Mouse (Mus musculus) limb, embryonic 11.5 days (tissue): ENCODE data around the gene Zfp36l1. TPM values are rescaled to one million over a fixed set of nuclear protein-coding genes. Genes with fewer than 3 reads are reported as not detected.

Source experiments
- ATAC-seq: fragments of 200-750 bp; cut with Nextera tagmentation; 2 replicates; pipeline ENCODE4 v1.8.0; 2017; ENCODE audit warnings: low read depth; ENCODE audit not compliant: insufficient number of reproducible peaks, low FRiP score, low TSS enrichment
- DNase-seq: peaks from one replicate; pipeline ENCODE4 v3.0.0-alpha.2; 2015; ENCODE audit warnings: low spot score
- H3K27ac ChIP-seq: fragments of 300-500 bp; sonication (generic); replicated peaks from 2 replicates; pipeline ENCODE4 v1.5.1; 2014; ENCODE audit warnings: low read depth, mild to moderate bottlenecking, low read length
- H3K27me3 ChIP-seq: fragments of 300-500 bp; sonication (generic); 2 replicates; pipeline ENCODE4 v1.6.1; 2014; ENCODE audit warnings: mild to moderate bottlenecking, low read length, mixed read lengths; ENCODE audit not compliant: control insufficient read depth, insufficient read depth
- H3K36me3 ChIP-seq: fragments of 300-500 bp; sonication (generic); 2 replicates; pipeline ENCODE4 v1.6.1; 2014; ENCODE audit warnings: mild to moderate bottlenecking, low read length, moderate library complexity, mixed read lengths; ENCODE audit not compliant: control insufficient read depth, insufficient read depth
- H3K4me1 ChIP-seq: fragments of 300-500 bp; sonication (generic); 2 replicates; pipeline ENCODE4 v1.6.1; 2014; ENCODE audit warnings: low read length, mixed read lengths; ENCODE audit not compliant: control insufficient read depth, insufficient read depth
- H3K4me2 ChIP-seq: fragments of 300-500 bp; sonication (generic); 2 replicates; pipeline ENCODE4 v1.6.1; 2014; ENCODE audit warnings: low read depth, mild to moderate bottlenecking, moderate library complexity; ENCODE audit not compliant: severe bottlenecking
- H3K4me3 ChIP-seq: fragments of 300-500 bp; sonication (generic); 2 replicates; pipeline ENCODE4 v1.5.1; 2014; ENCODE audit warnings: low read depth, low read length
- H3K9ac ChIP-seq: fragments of 300-500 bp; sonication (generic); 2 replicates; pipeline ENCODE4 v1.6.1; 2014; ENCODE audit warnings: mild to moderate bottlenecking, low read length
- H3K9me3 ChIP-seq: fragments of 300-500 bp; sonication (generic); 2 replicates; pipeline ENCODE4 v1.6.1; 2016; ENCODE audit warnings: low read length; ENCODE audit not compliant: control insufficient read depth
- WGBS: fragments of 180-500 bp; shearing (Covaris S2); extraction: QIAGEN DNeasy Blood & Tissue Kit; methylation state at CpG from one replicate; pipeline ENCODE4 v1.1.7; 2014; 5-methylcytosine and 5-hydroxymethylcytosine counted together
- polyA plus RNA-seq: library from polyadenylated mRNA; unstranded; fragments of >200 nt; fragmentation: Nextera tagmentation; extraction: Ambion mirVana; gene quantifications from 2 replicates; pipeline ENCODE4 v1.2.1, GENCODE M21; 2014

Zfp36l1 gene
- polyA plus RNA-seq, 1 experiment from 2014 or later = 140 TPM

DNA sequence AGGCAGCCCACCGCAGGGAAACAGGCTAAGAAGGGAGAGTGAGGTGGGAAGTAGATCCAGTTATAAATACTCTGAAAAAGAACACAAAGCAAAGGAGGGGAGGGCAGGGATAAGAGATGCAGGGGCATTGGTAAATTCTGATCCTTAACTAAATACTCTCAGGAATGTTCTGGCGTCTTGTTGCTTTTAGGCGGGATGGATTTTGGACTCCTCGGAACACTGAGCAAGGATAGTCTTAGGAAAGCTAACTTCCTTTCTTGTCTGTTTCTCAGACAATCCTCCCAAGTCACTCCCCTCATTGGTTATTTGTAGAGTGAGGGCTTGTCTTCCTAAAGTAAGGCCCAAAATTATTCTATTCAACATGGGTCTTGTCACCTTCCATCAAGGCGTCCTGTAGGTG, 12.5 kb upstream of the Zfp36l1 start:
- H3K27ac ChIP-seq = no peak overlapping the region; the same call in 1 of the 2 replicates
- H3K4me2 ChIP-seq = no peak overlapping the region
- peaks cover 14% of the 10 kb centered on the region for H3K4me1 ChIP-seq
- DNase-seq = no peak
- 96% methylated on average over 5 of the region's 5 CpGs for WGBS
- H3K4me3 ChIP-seq = no peak overlapping the region
- no peaks in the 10 kb centered on the region for H3K9me3 ChIP-seq
- no peak overlapping the region for H3K9ac ChIP-seq
- no peaks in the 10 kb centered on the region for H3K36me3 ChIP-seq
- ATAC-seq = no peak
- H3K27me3 ChIP-seq = no peaks in the 10 kb centered on the region

DNA sequence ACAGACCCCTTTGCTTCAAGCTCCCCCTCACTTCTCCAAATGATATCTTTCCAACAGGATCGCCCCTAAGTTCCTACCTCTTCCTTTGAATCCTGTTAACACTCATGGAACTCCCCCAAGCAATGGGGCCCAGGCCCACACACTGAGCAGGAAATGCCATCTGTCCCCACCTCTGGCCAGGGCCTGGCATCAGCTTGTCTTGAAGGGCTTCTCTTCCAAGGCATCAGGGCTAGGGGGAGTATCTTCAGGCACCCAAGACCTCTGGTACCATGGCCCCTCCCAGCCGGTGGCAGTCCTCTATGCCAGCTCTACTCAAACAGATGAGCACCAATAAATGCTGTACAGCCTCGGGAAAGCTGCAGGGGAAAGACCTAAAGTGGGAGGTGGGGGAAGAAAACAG, 11.9 kb upstream of the Zfp36l1 start:
- H3K4me2 ChIP-seq = no peak overlapping the region
- no peaks in the 10 kb centered on the region for H3K9me3 ChIP-seq
- 68% methylated on average over 3 of the region's 3 CpGs for WGBS
- DNase-seq (no peak), ATAC-seq (no peak)
- H3K4me1 ChIP-seq = peaks cover 8% of the 10 kb centered on the region
- no peak overlapping the region; the same call in 1 of the 2 replicates for H3K27ac ChIP-seq
- H3K9ac ChIP-seq = no peak overlapping the region
- H3K4me3 ChIP-seq = no peak overlapping the region
- no peaks in the 10 kb centered on the region for H3K27me3 ChIP-seq
- no peaks in the 10 kb centered on the region for H3K36me3 ChIP-seq

- no peak overlapping the region for H3K9ac ChIP-seq
- no peaks in the 10 kb centered on the region for H3K36me3 ChIP-seq
- no peaks in the 10 kb centered on the region for H3K27me3 ChIP-seq
- H3K4me1 ChIP-seq = 0 out of 2 replicates have a peak, but pooled peaks cover 3% of the 10 kb centered on the region
- DNase-seq = no peak
- no peak overlapping the region for H3K27ac ChIP-seq
- H3K9me3 ChIP-seq = no peaks in the 10 kb centered on the region
- H3K4me3 ChIP-seq = no peak overlapping the region
- WGBS = 59% methylated on average over 3 of the region's 3 CpGs
- ATAC-seq = no peak
- no peak overlapping the region for H3K4me2 ChIP-seq
These were observed 11.4 kb upstream of the Zfp36l1 start for GRCm38 (mm10) chr12:80124211-80124610.

- no peak for DNase-seq
- no peak for ATAC-seq
These were observed 10.5 kb upstream of the Zfp36l1 start for GRCm38 (mm10) chr12:80123227-80123803.

DNA sequence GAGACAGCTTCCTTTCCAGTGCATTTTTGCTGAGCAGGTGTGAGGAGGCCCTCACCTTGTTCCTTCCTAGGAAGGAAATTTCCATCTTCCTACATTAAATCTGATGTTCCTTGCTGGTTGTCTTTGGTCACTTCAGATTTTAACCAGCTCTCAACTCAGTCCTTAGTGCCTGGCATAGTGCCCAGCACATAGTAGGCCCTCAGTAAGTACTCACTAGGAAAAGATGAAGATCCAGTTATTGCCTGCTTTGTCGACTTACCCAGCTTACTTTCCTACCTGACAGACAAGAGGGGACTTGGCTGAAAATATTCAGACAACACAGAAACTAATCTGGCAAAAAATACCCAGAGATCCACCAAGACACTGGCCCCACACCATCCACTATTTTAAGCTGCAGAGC, 8.6 kb upstream of the Zfp36l1 start:
- H3K27ac ChIP-seq = no peak overlapping the region
- H3K4me1 ChIP-seq = 0 out of 2 replicates have a peak, but pooled peaks cover 3% of the 10 kb centered on the region
- H3K4me3 ChIP-seq = no peak overlapping the region
- no peak for ATAC-seq
- no peaks in the 10 kb centered on the region for H3K27me3 ChIP-seq
- WGBS = 93% methylated on average over 1 of the region's 1 CpGs
- no peak overlapping the region for H3K4me2 ChIP-seq
- no peaks in the 10 kb centered on the region for H3K9me3 ChIP-seq
- H3K36me3 ChIP-seq = no peaks in the 10 kb centered on the region
- H3K9ac ChIP-seq = no peak overlapping the region
- no peak for DNase-seq

More at GRCm38 (mm10) chr12:80123227-80123803, 10.5 kb upstream of the Zfp36l1 start:
- Histone ChIP-seq H3K27ac (no peak overlapping the region), H3K4me2 (no peak overlapping the region), H3K4me3 (no peak overlapping the region), H3K4me1 (0 out of 2 replicates have a peak, but pooled peaks cover 3% of the 10 kb centered on the region), H3K9ac (no peak overlapping the region), H3K27me3 (no peaks in the 10 kb centered on the region), H3K9me3 (no peaks in the 10 kb centered on the region), H3K36me3 (no peaks in the 10 kb centered on the region)
- 49% methylated on average over 4 of the region's 4 CpGs for WGBS

- Histone ChIP-seq H3K4me2 (no peak overlapping the region), H3K9me3 (no peaks in the 10 kb centered on the region), H3K9ac (no peak overlapping the region), H3K4me3 (no peak overlapping the region), H3K36me3 (no peaks in the 10 kb centered on the region), H3K4me1 (peaks cover 5% of the 10 kb centered on the region; the same call in 1 of the 2 replicates), H3K27me3 (no peaks in the 10 kb centered on the region), H3K27ac (no peak overlapping the region)
- ATAC-seq (no peak), DNase-seq (no peak)
- 80% methylated on average over 1 of the region's 1 CpGs for WGBS
These were observed 5.8 kb upstream of the Zfp36l1 start for GRCm38 (mm10) chr12:80118588-80118987.

DNA sequence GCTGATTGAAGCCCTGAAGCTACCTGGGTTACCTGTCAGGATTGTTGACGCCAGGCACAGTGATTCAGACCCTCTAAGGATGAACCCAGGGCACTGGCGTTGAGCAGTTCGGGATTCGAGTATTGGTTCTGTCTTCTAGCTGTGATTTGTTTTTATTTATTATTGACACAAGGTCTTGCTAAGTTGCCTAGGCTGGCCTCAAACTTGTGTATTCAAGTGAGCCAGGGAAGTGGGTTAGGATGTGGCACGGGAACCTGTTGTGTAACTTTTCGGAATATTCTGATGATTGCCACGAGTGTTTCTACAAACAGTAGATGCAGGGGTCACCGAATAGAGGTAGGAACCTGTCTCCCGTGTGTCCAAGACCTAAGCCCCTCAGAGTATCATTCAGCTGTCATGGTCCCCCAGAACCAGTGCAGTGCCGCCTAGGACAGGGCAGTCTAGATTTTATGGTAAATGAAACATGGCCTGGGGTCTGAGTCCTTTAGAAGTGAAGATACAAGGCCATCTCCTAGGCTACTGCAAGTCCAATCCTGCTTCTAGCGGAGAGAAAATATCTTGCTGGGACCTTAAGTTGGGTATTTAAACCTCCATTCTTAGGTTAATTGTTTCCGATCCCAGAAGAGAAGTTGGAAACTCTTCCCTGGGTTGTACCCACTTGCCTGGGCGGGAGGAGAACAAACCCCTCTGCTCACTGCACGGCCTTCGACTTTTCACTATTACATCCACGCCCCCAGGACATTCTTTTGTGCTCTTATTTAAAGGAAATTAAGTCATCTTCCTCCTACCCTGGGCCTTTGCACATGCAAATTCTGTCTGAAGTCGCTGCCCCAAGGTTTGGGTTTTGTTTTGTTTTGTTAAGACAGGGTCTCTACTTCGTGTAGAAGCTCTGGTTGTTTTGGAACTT, 3.6 kb upstream of the Zfp36l1 start:
- H3K9ac ChIP-seq = peak overlapping the region; percentile 65
- peak overlapping the region; percentile 66 for H3K4me3 ChIP-seq
- DNase-seq (no peak), ATAC-seq (no peak)
- no peaks in the 10 kb centered on the region for H3K9me3 ChIP-seq
- WGBS = 47% methylated on average over 18 of the region's 18 CpGs
- H3K4me1 ChIP-seq = peaks cover 2% of the 10 kb centered on the region; the same call in 1 of the 2 replicates
- no peaks in the 10 kb centered on the region for H3K36me3 ChIP-seq
- H3K27ac ChIP-seq = peak overlapping the region; percentile 99
- no peaks in the 10 kb centered on the region for H3K27me3 ChIP-seq
- H3K4me2 ChIP-seq = peak overlapping the region; percentile 52

- Histone ChIP-seq H3K4me1 (peaks cover 2% of the 10 kb centered on the region; the same call in 1 of the 2 replicates), H3K4me3 (peak overlapping the region; percentile 66), H3K27ac (peak overlapping the region; percentile 99), H3K36me3 (no peaks in the 10 kb centered on the region), H3K9ac (peak overlapping the region; percentile 65), H3K9me3 (no peaks in the 10 kb centered on the region), H3K4me2 (peak overlapping the region; percentile 52), H3K27me3 (no peaks in the 10 kb centered on the region)
- ATAC-seq (no peak), DNase-seq (no peak)
- under 1% methylated on average over 29 of the region's 30 CpGs for WGBS
These were observed 3.0 kb upstream of the Zfp36l1 start for GRCm38 (mm10) chr12:80115863-80116194.
